Mouse (Mus musculus) T-cell, adult 66 days (primary cell): ENCODE data around the gene Bean1. TPM values are rescaled to one million over a fixed set of nuclear protein-coding genes. Genes with fewer than 3 reads are reported as not detected.

Experiments
- total RNA-seq, 2 experiments: library from RNA; stranded (reverse); gene quantifications; 3 replicates in 1 of 2; 4 replicates in 1 of 2; pipeline ENCODE4 v1.2.4; 2023

The Bean1 gene
- total RNA-seq = not detected

GRCm38 (mm10) chr8:104170118-104171049 lies at the start of gene Bean1:
Gene Bean1 (plus strand): TSS chr8:104170442.

GRCm38 (mm10) chr8:104248276-104248675 lies 78.0 kb downstream of the Bean1 start, which contains the start of gene Tk2:
Gene Tk2 (minus strand): TSS chr8:104248558.

GRCm38 (mm10) chr8:104250439-104251367 lies 80.5 kb downstream of the Bean1 start, which contains the start of gene Cklf:
Gene Cklf (plus strand): TSS chr8:104250861.

Other genes starting within 250 kb of the Bean1 start
- gene Cdh5, start 68.8 kb upstream of the Bean1 start, total RNA-seq = under 1 TPM; 0.50 to 0.76 TPM
- 10 to 100 TPM; 55.4 to 56.7 TPM for gene Tk2, start 78.1 kb downstream of the Bean1 start, total RNA-seq
- 10 to 100 TPM; 52.9 to 58.0 TPM for gene Cklf, start 80.4 kb downstream of the Bean1 start, total RNA-seq
- gene Cmtm2a, start 122.7 kb downstream of the Bean1 start, total RNA-seq = not detected
- not detected for gene Gm45711, start 139.6 kb downstream of the Bean1 start, total RNA-seq
- not detected for gene Cmtm1, start 139.7 kb downstream of the Bean1 start, total RNA-seq
- gene Gm11020, start 151.1 kb downstream of the Bean1 start, total RNA-seq = not detected
- gene Cmtm2b, start 151.8 kb downstream of the Bean1 start, total RNA-seq = not detected
- gene Cmtm3, start 169.0 kb downstream of the Bean1 start, total RNA-seq = 10 to 100 TPM; 11.5 to 13.9 TPM
- gene Cmtm4, start 225.4 kb downstream of the Bean1 start, total RNA-seq = 1 to 10 TPM; 3.3 to 4.2 TPM